Mouse (Mus musculus): ENCODE measurements around the gene Krtap5-1. TPM values are rescaled to one million over a fixed set of nuclear protein-coding genes. Genes with fewer than 3 reads are reported as not detected.

Krtap5-1 gene
- polyA plus RNA-seq (2017; shearing (Covaris generic)): not detected

DNA sequence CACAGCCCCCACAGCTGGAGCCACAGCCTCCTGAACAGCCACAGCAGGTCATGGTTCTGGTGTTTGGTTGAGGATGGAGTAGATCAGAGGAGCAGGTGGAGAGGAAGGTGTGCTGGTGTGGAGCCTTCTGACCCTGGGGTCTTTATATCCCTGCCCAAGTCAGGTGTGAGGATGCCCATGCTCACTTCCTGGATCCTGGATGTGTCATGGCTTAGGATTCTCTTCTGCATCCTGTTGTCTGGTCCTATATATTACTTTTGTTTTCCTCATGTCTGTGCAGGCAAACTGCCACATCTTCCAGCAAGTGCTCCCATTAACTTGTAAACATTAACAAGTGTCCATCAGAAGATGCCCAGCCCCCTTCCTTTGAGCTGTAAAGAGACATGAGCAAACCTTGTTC lies at the start of gene Krtap5-1:
Gene Krtap5-1, minus strand, starts transcription at position 101 of the 400 bp plus-strand sequence.

DNA sequence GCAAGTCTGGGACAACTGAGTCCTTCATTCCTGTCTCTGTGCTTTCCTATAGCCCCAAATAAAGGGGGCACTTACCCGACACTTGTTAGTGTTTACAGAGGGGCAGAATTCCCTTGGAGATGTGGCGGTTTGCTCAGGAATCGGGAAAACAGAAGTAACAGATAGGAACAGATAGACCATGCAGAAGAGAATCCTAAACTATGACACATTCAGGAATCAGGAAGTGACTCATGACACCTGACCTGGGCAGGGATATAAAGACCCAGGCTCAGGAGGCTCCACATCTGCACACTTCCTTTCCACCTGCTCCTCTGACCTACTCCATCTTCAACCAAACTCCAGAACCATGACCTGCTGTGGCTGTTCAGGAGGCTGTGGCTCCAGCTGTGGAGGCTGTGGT lies 6.3 kb upstream of the Krtap5-1 start, which contains the start of gene Krtap5-4:
Gene Krtap5-4, plus strand, starts transcription at position 301 of the 400 bp plus-strand sequence.

DNA sequence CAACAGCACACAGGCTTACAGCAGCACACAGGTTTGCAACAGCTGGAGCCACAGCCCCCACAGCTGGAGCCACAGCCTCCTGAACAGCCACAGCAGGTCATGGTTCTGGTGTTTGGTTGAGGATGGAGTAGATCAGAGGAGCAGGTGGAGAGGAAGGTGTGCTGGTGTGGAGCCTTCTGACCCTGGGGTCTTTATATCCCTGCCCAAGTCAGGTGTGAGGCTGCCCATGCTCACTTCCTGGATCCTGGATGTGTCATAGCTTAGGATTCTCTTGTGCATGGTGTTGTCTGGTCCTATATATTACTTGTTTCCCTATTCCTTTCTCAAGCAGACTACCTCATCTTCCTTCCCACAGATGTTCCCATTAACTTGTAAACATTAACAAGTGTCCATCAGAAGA lies 22.7 kb downstream of the Krtap5-1 start, which contains the start of gene Gm4559:
Gene Gm4559, minus strand, starts transcription at position 101 of the 400 bp plus-strand sequence.

DNA sequence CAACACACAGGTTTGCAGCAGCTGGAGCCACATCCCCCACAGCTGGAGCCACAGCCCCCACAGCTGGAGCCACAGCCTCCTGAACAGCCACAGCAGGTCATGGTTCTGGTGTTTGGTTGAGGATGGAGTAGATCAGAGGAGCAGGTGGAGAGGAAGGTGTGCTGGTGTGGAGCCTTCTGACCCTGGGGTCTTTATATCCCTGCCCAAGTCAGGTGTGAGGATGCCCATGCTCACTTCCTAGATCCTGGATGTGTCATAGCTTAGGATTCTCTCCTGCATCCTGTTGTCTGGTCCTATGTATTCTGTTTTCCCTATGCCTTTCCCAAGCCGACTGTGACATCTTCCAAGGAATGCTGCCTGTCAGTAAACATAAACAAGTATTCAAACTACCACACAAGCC lies 38.7 kb downstream of the Krtap5-1 start, which contains the start of gene Gm2431:
Gene Gm2431, minus strand, starts transcription at position 101 of the 400 bp plus-strand sequence.

Other genes starting within 250 kb of the Krtap5-1 start
- 154 TPM for gene Mob2, start 236.1 kb downstream of the Krtap5-1 start, polyA plus RNA-seq (2017; shearing (Covaris generic))
- gene Dusp8, start 201.3 kb downstream of the Krtap5-1 start, polyA plus RNA-seq (2017; shearing (Covaris generic)): 5.1 TPM
- gene Gm45618, start 176.4 kb downstream of the Krtap5-1 start, polyA plus RNA-seq (2017; shearing (Covaris generic)): not detected
- not detected for gene Gm39115, start 161.1 kb downstream of the Krtap5-1 start, polyA plus RNA-seq (2017; shearing (Covaris generic))
- gene Gm45337, start 152.5 kb downstream of the Krtap5-1 start, polyA plus RNA-seq (2017; shearing (Covaris generic)): not detected
- gene Gm29735, start 140.0 kb downstream of the Krtap5-1 start, polyA plus RNA-seq (2017; shearing (Covaris generic)): not detected
- not detected for gene Gm4553, start 131.4 kb downstream of the Krtap5-1 start, polyA plus RNA-seq (2017; shearing (Covaris generic))
- gene Krtap5-2, start 121.1 kb downstream of the Krtap5-1 start, polyA plus RNA-seq (2017; shearing (Covaris generic)): not detected
- not detected for gene Gm10153, start 106.7 kb downstream of the Krtap5-1 start, polyA plus RNA-seq (2017; shearing (Covaris generic))
- not detected for gene Krtap5-3, start 95.8 kb downstream of the Krtap5-1 start, polyA plus RNA-seq (2017; shearing (Covaris generic))
- not detected for gene Gm7579, start 85.3 kb downstream of the Krtap5-1 start, polyA plus RNA-seq (2017; shearing (Covaris generic))
- gene Krtap5-5, start 67.1 kb downstream of the Krtap5-1 start, polyA plus RNA-seq (2017; shearing (Covaris generic)): not detected
- gene Gm40460, start 56.0 kb downstream of the Krtap5-1 start, polyA plus RNA-seq (2017; shearing (Covaris generic)): not detected
- gene Gm2431, start 38.8 kb downstream of the Krtap5-1 start, polyA plus RNA-seq (2017; shearing (Covaris generic)): not detected
- not detected for gene Gm4559, start 22.8 kb downstream of the Krtap5-1 start, polyA plus RNA-seq (2017; shearing (Covaris generic))
- gene Krtap5-4, start 6.4 kb upstream of the Krtap5-1 start, polyA plus RNA-seq (2017; shearing (Covaris generic)): not detected
- 3.5 TPM for gene Ifitm10, start 76.6 kb upstream of the Krtap5-1 start, polyA plus RNA-seq (2017; shearing (Covaris generic))
- 4.7 TPM for gene Gm49369, start 85.5 kb upstream of the Krtap5-1 start, polyA plus RNA-seq (2017; shearing (Covaris generic))
- gene Ctsd, start 90.9 kb upstream of the Krtap5-1 start, polyA plus RNA-seq (2017; shearing (Covaris generic)): 251 TPM
- not detected for gene Syt8, start 137.7 kb upstream of the Krtap5-1 start, polyA plus RNA-seq (2017; shearing (Covaris generic))
- gene Tnni2, start 144.7 kb upstream of the Krtap5-1 start, polyA plus RNA-seq (2017; shearing (Covaris generic)): not detected
- gene Lsp1, start 163.7 kb upstream of the Krtap5-1 start, polyA plus RNA-seq (2017; shearing (Covaris generic)): 554 TPM
- 2.3 TPM for gene Tnnt3, start 201.7 kb upstream of the Krtap5-1 start, polyA plus RNA-seq (2017; shearing (Covaris generic))
- 12.4 TPM for gene Mrpl23, start 235.6 kb upstream of the Krtap5-1 start, polyA plus RNA-seq (2017; shearing (Covaris generic))